ENCODE assay signal across 13 mouse cellular contexts in genomic region chr3:138065930-138066329, GRCm38 (mm10). TPM values are rescaled to one million over a fixed set of nuclear protein-coding genes. Genes with fewer than 3 reads are reported as not detected.
DNase-seq lines count a peak whose midpoint lies in the region; ATAC-seq and TF ChIP-seq lines count a peak whose summit lies in the region.
"Had no signal": no experiment of that assay in that cellular context is flagged by ENCODE, and none has a peak within 500 bp of the region (broad histone marks: within the 10 kb centered on the region; RNA-seq: fewer than 3 reads in every experiment).

No protein-coding gene starts in this region.

- 74% methylated on average over 16 of the region's 16 CpGs for WGBS in hindbrain, embryonic 12.5 days
- WGBS in olfactory bulb, adult 2 months: 66% methylated on average over 16 of the region's 16 CpGs

- TF ChIP-seq CTCF in layer of hippocampus, adult 2 months (conservative IDR thresholded peaks at IDR 0.05): no peak
- TF ChIP-seq CTCF in olfactory bulb, adult 2 months (IDR thresholded peaks at IDR 0.05; ENCODE audit: insufficient read depth, low read depth, low read length): no peak

- ATAC-seq in hindbrain, embryonic 12.5 days (ENCODE audit: low FRiP score): 0 out of 2 replicates have a peak, but pooled peaks have one; percentile 9
- ATAC-seq: activated CD4-positive, CD25-positive, alpha-beta regulatory T cell, adult 4 months had no signal

- H3K27me3 ChIP-seq in hindbrain, embryonic 12.5 days: peaks cover 6% of the 10 kb centered on the region

- DNase-seq in heart, adult 11 months: peak; percentile 87
- no peak for DNase-seq in heart, postnatal 25 days (ENCODE audit: low spot score)
- DNase-seq in layer of hippocampus, adult 2 months (ENCODE audit: low spot score in 2 of 2): no peak
- no peak for DNase-seq in layer of hippocampus, adult 18-20 months (ENCODE audit: low spot score in 2 of 2)
- no peak for DNase-seq in embryo, embryonic 10 days (ENCODE audit: low spot score)
- DNase-seq: cerebellum, adult 11-12 months; lung, postnatal 36 days had no signal

- H3K4me1 ChIP-seq in hindbrain, embryonic 12.5 days: peaks cover 38% of the 10 kb centered on the region
- H3K4me1 ChIP-seq in olfactory bulb, adult 2 months (ENCODE audit: control insufficient read depth, insufficient read depth, low read length): peaks cover 63% of the 10 kb centered on the region

- intact Hi-C loops in heart, postnatal 25 days (cut with DNase I): loop anchor here (2.0 to 5.0 kb wide), 3 partner anchors 39 to 76 kb away; partner anchors contain the start of genes Mttp and Trmt10a

- no peak for TF ChIP-seq POLR2A in olfactory bulb, adult 2 months (IDR thresholded peaks at IDR 0.05; ENCODE audit: insufficient read depth, low read depth, low read length)

- no peaks in the 10 kb centered on the region for H3K36me3 ChIP-seq in hindbrain, embryonic 12.5 days

- peak overlapping the region; percentile 31; the same call in 1 of the 2 replicates for H3K4me2 ChIP-seq in hindbrain, embryonic 12.5 days (replicated peaks)

- peak overlapping the region; percentile 26; the same call in 1 of the 2 replicates for H3K4me3 ChIP-seq in layer of hippocampus, adult 2 months
- no peak overlapping the region for H3K4me3 ChIP-seq in hindbrain, embryonic 12.5 days
- H3K4me3 ChIP-seq in olfactory bulb, adult 2 months (ENCODE audit: insufficient read depth, low read depth, low read length): no peak overlapping the region
- H3K4me3 ChIP-seq: erythroblast, embryonic 14.5 days had no signal

- no peak overlapping the region for H3K9ac ChIP-seq in hindbrain, embryonic 12.5 days
- H3K9ac ChIP-seq: liver, embryonic 14.5 days had no signal

- peak overlapping the region; percentile 91 for H3K27ac ChIP-seq in layer of hippocampus, adult 2 months
- H3K27ac ChIP-seq in hindbrain, embryonic 12.5 days: 0 out of 2 replicates have a peak overlapping the region, but pooled peaks have one; percentile 46
- H3K27ac ChIP-seq in olfactory bulb, adult 2 months (ENCODE audit: insufficient read depth, low read depth, low read length): peak overlapping the region; percentile 87
- H3K27ac ChIP-seq: liver, embryonic 14.5 days had no signal

- H3K9me3 ChIP-seq in hindbrain, embryonic 12.5 days (replicated peaks): no peaks in the 10 kb centered on the region

RNA-seq across cellular contexts. Expression of gene 1110002E22Rik, which starts 1.1 kb away (rescaled TPM):
- total RNA-seq in heart, postnatal 25 days (2021): 10 to 100 TPM; 62.6 to 64.4 TPM
- 1 to 10 TPM; 2.2 to 2.5 TPM for total RNA-seq in layer of hippocampus, adult 2 months (2021)
- 1 to 10 TPM; 1.3 to 1.8 TPM for total RNA-seq in layer of hippocampus, adult 18-20 months (2021)
- polyA plus RNA-seq in hindbrain, embryonic 12.5 days (2016; fragmentation: Nextera tagmentation; extraction: Ambion mirVana): 0.42 and 0.45 TPM in 2 replicates
- polyA plus RNA-seq in olfactory bulb, adult 2 months (2012; ENCODE audit: insufficient read depth, insufficient read length, low replicate concordance, missing spikeins): not detected in 2 replicates
- polyA plus RNA-seq: activated CD4-positive, CD25-positive, alpha-beta regulatory T cell, adult 4 months; erythroblast, embryonic 14.5 days had no signal

RNA-seq across cellular contexts. Expression of gene Gm5105, which starts 1.3 kb away (rescaled TPM):
- total RNA-seq in heart, postnatal 25 days (2021): 1 to 10 TPM; 1.3 to 1.8 TPM
- total RNA-seq in layer of hippocampus, adult 2 months (2021): under 1 TPM in 1 of 2 experiments, not detected in 1; 0.22 TPM
- total RNA-seq in layer of hippocampus, adult 18-20 months (2021): not detected
- not detected in 2 replicates for polyA plus RNA-seq in hindbrain, embryonic 12.5 days (2016; fragmentation: Nextera tagmentation; extraction: Ambion mirVana)
- polyA plus RNA-seq in olfactory bulb, adult 2 months (2012; ENCODE audit: insufficient read depth, insufficient read length, low replicate concordance, missing spikeins): not detected in 2 replicates
- polyA plus RNA-seq: activated CD4-positive, CD25-positive, alpha-beta regulatory T cell, adult 4 months; erythroblast, embryonic 14.5 days; liver, embryonic 14.5 days; thymus, postnatal 0 days had no signal

Comparison
In these comparisons a context has a peak if more than half of its experiments do, and no peak if none do; other contexts are left out.
1. RNA of gene 1110002E22Rik, which starts 1.1 kb away (total RNA-seq): 62.6 to 64.4 TPM in heart, postnatal 25 days; 2.2 to 2.5 TPM in layer of hippocampus, adult 2 months and 1.3 to 1.8 TPM in layer of hippocampus, adult 18-20 months; every median in the first group is over 10 times any median in the second.
2. Peak in every context shown above with its lines, with median percentiles within 50 percentile points of each other: H3K27ac ChIP-seq.